Mouse (Mus musculus) neural tube, embryonic 10.5 days (tissue): ENCODE measurements around the gene Atp2b4.

Experiments
- DNase-seq: peaks from one replicate; pipeline ENCODE4 v3.0.0-alpha.2; 2017; ENCODE audit warnings: low spot score; ENCODE audit errors: extremely low spot score

Gene Atp2b4

DNA sequence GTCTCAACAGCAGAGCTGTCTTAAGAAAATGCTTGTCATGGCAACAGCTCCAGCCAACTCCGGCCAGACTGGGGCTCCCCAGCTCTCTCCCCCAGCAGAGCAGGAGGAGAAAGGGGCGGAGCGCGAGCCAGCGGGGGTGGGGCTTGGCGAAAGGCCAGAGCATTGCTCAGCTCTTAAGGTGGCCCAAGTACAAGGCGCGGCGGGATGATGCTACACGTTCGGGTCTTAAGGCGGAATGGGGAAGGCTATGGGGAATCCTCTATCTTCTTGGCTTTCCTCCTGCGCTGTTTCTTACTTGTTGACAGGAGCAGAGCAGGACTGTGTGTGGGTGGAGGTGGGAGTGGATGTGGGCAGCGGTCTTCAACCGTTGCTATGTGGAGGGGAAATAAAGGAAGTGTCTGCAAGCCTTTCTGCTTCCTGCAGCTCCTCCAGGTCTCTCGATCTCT, at the start of gene Atp2b4:
Gene Atp2b4 (minus strand): TSS at position 94 of the 446 bp plus-strand sequence.
- peak; percentile 84 for DNase-seq

DNA sequence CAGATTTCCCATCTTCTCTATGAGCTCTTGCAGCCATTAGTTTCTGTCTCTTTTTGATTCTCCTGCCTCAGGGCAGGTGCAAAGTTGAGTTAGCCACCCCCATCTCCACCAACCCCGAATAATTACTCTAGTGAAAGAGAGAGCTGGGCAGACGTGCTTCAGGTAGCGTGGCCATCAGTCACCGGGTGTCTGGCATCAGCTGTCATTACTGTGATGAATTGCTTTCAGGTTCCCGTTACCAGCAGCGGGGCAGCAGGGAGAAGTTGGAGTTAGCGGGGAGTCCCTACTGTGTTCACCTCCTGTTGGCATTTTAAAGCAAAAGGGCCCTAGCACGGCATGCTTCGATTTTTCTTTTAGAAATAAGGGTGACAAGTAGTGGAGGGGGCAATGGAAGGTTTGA, 43.9 kb upstream of the Atp2b4 start:
- no peak for DNase-seq

DNA sequence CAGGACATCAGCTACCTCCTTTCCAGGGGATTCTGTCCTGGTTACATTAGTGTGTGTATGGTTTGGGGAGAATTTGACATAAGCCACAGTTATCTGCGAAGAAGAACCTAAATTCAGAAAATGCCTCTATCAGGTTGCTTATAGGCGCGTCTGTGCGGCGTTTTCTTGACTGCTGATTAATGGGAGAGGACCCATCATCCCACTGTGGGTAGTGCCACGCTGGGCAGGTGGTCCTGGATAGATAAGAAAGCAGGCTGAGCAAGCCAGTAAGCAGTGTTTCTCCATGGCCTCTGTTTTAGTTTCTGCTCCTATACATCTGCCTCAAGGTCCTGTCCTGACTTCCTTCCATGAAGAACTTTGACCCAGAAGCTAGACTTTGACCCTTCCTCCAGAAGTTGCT, 43.1 kb upstream of the Atp2b4 start:
- DNase-seq: no peak

DNA sequence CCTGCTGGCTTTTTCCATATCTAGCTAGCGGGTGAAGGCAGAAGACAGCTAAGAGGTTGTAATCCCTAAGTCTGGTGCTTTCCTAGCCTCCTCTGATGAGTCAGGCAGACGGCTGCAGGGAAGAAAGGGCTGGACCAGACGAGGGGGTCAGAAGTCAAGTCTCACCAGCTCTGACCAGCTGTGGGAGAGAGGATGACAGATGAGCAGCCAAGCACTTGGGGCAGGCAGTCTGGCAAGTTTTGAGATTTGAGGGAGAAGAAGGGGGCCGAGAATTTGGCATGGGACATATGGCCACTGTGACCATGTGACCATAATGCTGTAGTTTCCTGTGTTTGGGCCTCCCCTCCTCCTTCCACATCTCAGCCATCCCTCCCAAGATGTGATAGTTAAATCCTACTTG, 42.5 kb upstream of the Atp2b4 start:
- no peak for DNase-seq

DNA sequence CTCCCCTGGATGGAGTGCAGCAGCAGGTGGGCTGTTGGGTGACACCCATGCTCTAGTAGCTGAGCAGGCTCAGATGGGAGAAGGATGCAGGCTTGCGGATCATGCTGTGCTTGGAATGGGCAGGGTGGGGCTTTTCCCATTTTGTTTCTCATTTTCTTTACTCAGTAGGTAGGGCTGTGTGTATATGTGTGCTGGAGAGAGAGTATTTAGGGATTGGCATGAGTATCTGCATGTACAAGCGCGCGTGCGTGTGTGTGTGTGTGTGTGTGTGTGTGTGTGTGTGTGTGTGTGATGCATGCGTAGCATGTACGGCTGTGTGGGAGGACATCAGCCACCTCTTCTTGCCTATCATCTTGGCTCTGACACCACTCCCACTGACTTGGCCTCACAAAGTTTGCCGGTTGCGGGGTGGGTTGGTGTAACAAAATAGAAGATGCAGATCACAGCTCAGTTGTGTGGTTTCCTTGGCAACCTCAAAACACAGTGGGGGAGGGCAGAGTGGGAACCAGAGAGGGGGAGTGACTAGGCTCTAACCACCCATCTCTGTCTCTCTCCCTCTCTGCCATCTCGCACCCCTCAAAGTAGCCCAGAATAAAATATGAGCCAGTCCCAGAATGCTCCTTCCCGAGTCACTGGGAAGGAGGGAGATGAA, 41.4 kb upstream of the Atp2b4 start:
- no peak for DNase-seq

DNA sequence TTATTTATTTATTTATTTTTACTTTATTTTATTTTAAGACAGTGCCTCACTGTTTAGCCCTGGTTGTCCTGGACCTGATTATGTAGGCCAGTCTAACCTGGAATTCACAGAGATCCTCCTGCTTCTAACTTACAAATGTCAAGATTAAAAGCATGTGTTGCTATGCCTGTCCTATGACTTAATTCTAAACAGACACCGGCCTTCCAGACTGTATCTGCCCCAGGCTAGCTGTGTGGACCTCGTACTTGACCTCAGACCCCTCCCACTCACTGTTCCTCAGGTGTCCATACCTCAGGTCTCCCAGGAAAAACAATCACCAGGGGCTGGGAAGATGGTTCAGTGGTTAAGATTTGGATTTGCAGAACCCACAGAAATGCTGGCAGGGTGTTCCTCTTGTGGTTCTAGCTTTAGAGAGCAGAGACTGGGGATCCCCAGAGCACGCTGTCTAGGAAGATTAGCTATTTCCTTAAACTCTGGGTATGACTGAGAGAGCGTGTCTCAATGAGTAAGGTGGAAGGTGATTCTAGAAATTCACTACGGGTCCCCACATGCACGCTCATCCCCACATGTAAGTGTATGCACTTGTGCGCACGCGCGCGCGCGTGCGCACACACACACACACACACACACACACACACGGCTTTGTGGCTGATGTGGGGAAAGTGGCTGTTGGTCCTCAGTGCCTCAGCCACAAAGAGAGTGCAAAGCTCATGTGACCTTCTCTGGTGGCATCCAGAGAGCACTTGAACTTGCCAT, 40.5 kb upstream of the Atp2b4 start:
- no peak for DNase-seq

DNA sequence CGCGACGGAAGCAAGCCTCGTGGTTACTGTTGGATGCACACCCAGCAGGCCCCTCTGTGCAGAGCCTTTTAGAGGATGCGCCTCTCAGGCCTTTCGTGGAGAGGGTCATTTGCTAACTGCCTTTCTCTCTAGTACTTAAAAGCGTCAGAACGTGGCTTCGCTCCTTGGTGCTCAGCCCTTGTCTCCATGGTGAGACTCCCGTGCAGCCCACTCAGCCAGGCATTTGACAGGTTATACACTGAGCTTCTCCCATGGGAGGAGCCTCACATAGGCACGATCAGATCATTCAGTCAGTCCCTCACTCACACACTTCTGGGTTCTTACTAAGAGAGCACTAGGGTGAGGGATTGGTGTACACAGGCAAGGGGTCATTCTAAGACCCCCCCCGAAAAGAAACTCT, 39.7 kb upstream of the Atp2b4 start:
- no peak for DNase-seq

DNA sequence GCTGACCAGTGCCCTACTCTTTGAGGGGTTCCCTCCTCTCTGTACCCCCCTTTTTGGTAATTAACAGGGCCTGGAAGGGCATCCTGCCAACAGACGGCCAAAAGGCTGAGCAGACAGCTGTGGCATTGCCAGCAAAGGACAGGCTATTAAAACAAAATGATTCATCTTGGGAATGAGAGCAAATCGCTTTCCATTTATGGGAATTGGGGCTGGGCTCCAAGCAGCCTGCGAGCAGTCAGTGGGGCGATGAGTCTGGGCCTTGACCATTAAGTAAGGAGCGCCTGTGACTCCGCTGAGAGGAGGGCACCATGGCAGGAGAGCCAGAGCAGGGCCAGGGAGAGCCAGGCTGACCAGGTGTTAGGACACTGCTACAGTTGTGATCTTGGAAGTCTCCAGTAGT, 33.5 kb upstream of the Atp2b4 start:
- no peak for DNase-seq

DNA sequence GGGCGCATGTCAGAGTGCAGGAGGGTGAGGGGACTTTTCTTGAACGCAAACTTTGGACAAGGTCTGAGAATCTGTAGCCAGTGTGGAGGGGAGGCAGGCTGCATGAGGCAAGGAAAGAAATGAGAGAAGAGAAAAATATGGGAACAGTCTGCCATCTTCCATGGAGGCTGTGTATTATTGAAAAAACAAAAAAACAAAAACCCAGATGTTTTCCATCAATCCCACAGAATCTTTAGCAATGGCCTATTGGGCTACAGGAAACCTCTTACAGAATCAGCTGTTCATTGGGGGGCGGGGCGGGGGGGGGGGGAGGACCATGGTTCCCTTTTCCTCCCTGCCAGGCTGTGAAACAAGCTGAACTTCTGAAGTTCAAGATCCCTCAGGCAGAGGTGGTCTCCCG, 31.9 kb upstream of the Atp2b4 start:
- DNase-seq: no peak

DNA sequence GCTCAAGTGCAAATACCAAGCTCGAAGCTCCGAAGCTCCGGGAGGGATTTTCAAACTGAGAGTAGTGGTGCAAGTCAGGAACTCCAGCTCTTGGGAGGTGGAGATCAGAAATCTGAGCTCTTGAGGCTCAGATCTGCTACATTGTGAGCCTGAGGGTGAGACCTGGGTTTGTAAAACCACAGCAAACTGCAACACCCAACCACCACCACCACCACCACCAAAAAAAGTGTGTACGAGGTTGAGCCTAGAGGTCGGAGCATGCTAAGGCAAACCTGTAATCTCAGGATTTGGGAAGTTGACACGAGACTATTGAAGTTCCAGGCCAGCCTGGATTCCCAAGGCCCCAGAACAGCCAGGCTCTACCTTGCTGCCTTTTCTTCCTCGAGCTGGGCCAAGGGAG, 25.4 kb upstream of the Atp2b4 start:
- no peak for DNase-seq

DNA sequence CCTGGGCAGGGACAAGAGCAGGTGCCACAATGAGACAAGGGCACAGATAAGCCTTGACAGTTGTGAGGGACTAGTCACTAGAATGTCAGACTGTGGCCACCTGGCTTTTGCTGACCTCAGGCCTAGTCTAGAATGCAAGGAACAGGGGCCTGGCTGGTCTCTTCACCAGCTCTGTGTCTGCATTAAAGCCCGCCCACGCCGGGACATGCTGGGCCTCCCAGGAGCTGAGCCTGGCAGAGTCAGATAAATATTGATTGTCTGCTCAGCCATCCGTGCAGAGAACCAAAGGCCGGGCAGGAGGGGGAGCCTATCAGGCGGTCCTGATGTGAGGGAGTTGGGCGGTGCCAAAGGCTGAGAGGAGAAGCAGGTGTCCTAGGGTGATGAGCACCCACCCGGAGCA, 24.7 kb upstream of the Atp2b4 start:
- DNase-seq: peak; percentile 64

DNA sequence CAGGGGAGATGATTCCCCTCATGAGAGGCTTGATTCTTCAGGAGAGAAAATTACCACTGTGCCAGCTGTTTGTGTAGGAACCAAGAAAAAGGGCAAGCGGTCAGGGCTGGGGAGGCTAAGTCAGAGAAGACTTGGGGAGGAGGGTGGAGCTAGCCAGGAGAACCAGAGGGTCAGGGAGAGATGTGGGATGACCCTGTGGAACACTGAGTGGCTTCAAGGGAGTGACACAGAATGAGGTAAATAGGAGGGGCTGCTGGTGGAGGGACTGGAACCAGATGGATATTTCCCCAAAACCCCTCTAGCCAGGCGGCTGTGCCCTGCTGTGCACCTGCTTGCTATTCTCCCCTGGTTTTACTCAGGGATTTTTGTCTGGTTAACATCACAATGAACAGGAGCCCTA, 24.3 kb upstream of the Atp2b4 start:
- DNase-seq: no peak

DNA sequence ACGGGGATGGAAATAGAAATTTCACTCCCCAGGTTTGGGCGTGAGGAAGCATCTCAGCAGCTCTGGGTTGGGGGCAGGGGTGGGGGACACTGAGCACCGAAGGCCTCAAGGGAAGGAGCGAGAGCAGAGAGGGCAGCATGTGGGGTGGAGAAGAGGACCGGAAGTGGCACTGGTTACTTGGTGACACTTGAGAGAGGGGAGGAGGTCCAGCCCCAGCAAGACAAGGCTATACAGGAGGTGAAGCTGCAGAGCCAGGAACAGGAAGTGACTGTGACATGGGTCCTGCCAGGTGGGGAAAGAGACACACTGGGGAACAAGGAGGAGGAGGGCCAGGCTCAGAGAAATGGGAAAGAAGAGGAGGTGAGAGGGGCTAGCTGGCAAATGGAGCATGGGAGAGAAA, 20.3 kb upstream of the Atp2b4 start:
- DNase-seq: no peak

DNA sequence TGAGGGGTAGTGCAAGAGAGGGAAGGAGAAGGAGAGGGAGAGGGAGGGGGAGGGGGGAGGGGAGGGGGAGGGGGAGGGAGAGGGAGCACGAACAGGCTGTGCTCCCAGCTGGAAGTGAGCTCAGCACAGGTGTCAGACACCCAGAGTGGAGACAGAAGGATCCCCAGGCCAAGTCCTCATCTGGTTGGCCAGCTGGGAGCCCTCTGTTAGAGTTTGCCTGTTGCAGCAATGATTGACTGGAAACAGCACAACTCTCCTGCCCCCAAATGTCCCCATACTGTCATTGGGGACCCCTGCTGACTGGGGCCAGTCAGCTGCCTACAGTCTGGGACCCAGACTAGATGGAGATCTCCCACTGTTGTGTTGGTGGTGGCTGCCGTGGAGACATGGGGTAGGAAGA, 19.3 kb upstream of the Atp2b4 start:
- DNase-seq: no peak

DNA sequence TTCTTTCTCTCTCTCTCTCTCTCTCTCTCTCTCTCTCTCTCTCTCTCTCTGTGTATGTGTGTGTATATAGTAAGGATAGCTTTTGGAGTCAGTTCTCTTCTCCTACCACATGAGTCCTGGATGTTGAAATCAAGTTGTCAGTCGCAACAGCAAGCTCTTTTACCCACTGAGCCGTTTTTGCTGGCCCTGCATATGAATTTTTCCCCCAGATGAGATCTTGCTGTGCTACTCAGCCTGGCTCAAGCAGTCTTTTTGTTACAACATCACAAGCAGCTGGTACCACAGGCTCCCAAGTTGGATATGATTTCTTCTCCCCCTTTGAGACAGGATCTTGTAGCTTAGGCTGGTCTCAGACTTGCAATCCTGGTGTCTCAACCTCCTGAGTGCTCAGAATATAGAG, 17.7 kb upstream of the Atp2b4 start:
- no peak for DNase-seq

DNA sequence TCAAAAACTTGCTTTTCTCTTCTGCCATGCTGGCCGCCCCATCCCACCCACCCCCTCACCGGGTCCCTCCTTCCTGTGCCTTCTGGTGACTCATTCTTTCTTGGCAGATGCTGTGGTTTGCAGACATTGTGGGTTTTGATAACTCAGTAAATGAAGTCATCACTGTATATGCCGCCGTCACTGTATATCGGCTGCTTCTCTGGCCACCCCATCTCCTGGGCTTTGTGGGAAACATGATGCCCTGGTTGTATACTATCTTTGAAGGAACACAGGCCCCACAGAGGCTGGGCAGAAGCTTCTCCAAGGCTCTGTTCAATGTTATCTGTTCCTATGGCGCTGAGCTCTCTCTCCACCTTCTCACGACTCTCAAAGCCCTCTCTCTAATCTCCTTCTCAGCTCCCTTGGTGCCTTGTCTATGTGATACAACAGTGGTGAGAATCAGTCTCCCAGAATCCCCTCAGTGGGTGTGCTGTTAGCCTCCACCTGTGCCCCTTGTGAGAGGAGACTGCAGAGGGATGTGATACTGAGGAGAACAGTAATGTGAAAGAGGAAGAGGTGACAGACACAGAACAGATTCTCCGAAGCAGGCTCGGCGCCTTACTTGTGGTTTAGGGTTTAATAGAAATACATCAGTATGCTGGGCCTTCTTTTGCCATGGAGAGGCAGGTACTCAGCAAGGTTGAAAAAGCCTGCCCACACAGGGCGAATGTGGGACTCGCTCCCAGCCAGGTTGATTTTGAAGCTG, 15.1 kb upstream of the Atp2b4 start:
- no peak for DNase-seq

DNA sequence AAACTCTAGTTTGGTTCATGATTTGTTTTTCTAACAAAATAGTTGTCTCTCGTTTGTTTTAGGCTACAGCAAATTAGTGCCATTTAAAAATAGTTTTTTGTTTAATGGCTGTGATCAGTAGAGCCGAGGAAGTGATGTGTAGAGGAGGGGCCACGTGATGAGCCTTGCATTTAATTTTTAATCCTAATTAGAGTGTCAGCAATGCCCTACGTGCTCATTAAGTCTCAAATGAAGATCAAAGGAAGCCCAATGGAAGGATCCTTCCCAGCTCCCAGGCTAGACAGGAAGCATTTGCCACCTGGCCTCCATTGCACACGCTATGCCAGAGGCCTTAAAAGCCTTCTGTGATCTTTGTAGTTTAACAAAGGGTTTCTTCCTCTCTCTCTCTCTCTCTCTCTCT, 8.5 kb upstream of the Atp2b4 start:
- DNase-seq: no peak

DNA sequence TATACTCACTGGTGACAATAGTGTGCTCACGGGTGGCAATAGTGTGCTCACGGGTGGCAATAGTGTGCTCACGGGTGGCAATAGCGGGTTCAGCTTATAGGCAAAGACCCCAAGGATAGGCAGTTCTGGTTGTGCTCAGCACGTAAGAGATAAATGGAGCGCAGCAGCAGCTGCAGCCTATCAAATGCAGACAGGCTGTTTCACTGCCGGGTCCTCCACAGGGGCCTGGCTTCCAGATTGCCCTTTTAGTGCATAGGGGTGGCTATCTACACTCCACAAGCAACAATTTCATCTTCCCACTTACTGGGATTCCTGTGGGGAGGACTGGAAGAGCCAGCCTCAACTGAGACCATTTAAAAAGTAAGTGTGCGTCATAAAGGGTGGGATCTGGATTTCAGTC, 7.2 kb upstream of the Atp2b4 start:
- no peak for DNase-seq

DNA sequence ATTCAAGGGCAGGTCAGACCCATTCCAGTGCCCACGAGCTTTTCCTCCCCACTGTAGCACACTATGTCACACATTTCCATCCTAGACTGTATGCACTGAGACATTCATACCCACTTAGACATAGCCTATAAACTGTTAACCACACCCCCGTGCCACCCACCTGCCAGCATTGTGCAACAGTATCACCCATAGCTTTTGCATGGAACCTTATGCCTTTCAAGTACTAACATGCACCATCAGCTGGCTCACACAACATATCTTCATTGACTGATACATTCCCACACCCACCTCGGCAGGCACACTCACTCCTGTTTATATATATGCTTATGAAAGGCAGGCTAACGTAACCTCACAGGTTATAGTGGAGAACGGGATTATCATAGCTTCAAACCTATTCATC, 902 bp upstream of the Atp2b4 start:
- DNase-seq: no peak

DNA sequence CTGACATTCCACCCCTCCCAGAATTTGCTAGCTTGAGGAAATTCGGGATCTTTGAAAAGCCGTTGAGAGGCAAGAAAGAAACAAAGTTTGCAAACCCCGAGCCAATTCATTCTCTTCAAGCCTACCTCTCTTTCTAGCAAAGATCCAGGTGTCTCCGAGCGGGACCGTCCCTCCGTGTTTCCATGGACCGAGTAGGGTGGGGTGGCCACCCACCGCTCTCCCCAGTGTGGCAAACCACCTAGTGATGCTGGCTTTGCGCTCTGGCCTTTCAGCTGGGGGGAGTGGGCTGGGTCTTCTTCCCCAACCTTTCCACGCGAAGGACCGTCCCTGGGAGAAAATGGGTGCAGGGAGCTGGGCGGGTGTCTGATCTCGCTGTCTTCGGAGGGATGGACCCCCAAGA, 329 bp downstream of the Atp2b4 start:
- DNase-seq: no peak

DNA sequence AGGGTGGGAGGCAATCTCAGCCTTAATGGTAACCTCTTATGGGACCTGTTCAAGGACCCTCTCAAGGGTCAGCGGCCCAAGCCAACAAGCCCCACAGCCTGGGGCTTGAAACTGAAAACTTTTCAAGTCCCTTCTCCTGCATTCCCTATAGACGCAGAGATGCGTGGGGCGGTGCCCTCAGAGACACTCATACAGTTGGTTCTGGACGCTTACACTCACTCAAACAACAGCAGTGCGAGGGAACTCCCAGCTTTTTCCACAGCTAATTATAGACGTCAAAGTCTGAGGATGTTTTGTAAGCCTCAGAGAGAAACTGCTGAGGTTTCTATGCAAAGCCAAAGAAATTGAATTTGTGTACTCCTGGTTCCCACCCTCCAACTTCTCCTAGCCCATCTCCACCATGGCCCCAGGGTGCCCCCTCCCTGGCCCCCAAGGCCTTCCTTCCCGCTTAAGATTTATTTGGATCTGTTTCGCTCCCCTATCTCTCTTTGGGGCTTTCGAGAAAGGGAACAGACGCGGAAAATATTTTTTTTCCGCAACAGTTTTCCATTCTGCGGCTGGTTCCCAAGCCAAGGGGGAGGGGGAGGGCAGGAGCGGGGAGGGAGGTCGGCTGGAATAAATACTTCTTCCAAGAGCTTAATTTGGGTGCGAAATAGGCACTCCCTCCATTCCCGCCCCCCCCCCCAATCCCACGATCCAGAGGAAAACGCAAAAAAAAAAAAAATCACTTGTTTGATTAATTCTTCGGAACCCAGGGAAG, 975 bp downstream of the Atp2b4 start:
- DNase-seq: no peak
